Mouse (Mus musculus) embryonic stem cell, embryonic (primary cell): Measurements from ENCODE around the gene Jmjd1c.

Experiments used
- CTCF ChIA-PET, 4 experiments: fragments of 300-600 bp in 2 of 4; fragments of 350-600 bp in 2 of 4; sonication (Branson Sonifier 250); formaldehyde crosslinking; loops; one replicate each; lab custom pipeline; 2022; ENCODE audit warnings: inconsistent platforms in 2 of 4; lab: Charles Lee
- POLR2A ChIA-PET, 4 experiments: fragments of 300-600 bp in 2 of 4; fragments of 350-600 bp in 2 of 4; sonication (Branson Sonifier 250); formaldehyde crosslinking; loops; one replicate each; lab custom pipeline; 2022; ENCODE audit warnings: antibody characterized with exemption in 4 of 4, inconsistent platforms in 1 of 4; lab: Charles Lee

Gene Jmjd1c

GRCm38 (mm10) chr10:67065277-67065887 lies 30.5 kb upstream of the Jmjd1c start:
- CTCF ChIA-PET = no interaction called here
- POLR2A ChIA-PET = interaction anchor here in 3 of 4 experiments (0.6 to 1.8 kb wide), 11 partner anchors 11 to 224 kb away, joined by 3 to 5 read pairs (median 3); partner anchors contain the start of gene Reep3 (in 1 of the 3)

- POLR2A ChIA-PET = interaction anchor here in 3 of 4 experiments (0.6 to 1.8 kb wide), 11 partner anchors 10 to 201 kb away, joined by 3 to 5 read pairs (median 3); partner anchors contain the start of gene Reep3 (in 1 of the 3)
- CTCF ChIA-PET = interaction anchor here in 1 of 4 experiments (0.9 kb wide), 1 partner anchor 153 kb away, joined by 3 read pairs; no protein-coding TSS in a partner anchor
Observed at GRCm38 (mm10) chr10:67065927-67066326, 30.0 kb upstream of the Jmjd1c start.

GRCm38 (mm10) chr10:67066421-67066820 lies 29.5 kb upstream of the Jmjd1c start:
- ChIA-PET CTCF (interaction anchor here in 1 of 4 experiments (0.6 to 0.9 kb wide), 2 partner anchors 83 to 153 kb away, joined by 3 read pairs; no protein-coding TSS in a partner anchor), POLR2A (interaction anchor here (0.6 to 1.8 kb wide), 12 partner anchors 9 to 201 kb away, joined by 3 to 5 read pairs (median 3); partner anchors contain the start of gene Reep3 (in 1 of the 4))

- ChIA-PET CTCF (no interaction called here), POLR2A (interaction anchor here in 3 of 4 experiments (0.6 to 5.1 kb wide), 9 partner anchors 13 to 159 kb away, joined by 3 to 50 read pairs (median 4); no protein-coding TSS in a partner anchor)
Observed at GRCm38 (mm10) chr10:67069013-67069412, 26.9 kb upstream of the Jmjd1c start.

- CTCF ChIA-PET = interaction anchor here in 1 of 4 experiments (0.6 kb wide), 1 partner anchor 73 kb away, joined by 4 read pairs; no protein-coding TSS in a partner anchor
- POLR2A ChIA-PET = interaction anchor here (0.5 to 5.1 kb wide), 45 partner anchors 8 to 850 kb away, joined by 3 to 50 read pairs (median 4); partner anchors contain the start of gene Jmjd1c (in 2 of the 4)
Observed at GRCm38 (mm10) chr10:67071389-67071788, 24.5 kb upstream of the Jmjd1c start.

- CTCF ChIA-PET = no interaction called here
Observed at GRCm38 (mm10) chr10:67071884-67072283, 24.0 kb upstream of the Jmjd1c start.

GRCm38 (mm10) chr10:67072600-67072999 lies 23.3 kb upstream of the Jmjd1c start:
- CTCF ChIA-PET = no interaction called here
- POLR2A ChIA-PET = interaction anchor here (0.5 to 5.1 kb wide), 24 partner anchors 9 to 396 kb away, joined by 3 to 50 read pairs (median 4); no protein-coding TSS in a partner anchor

More at GRCm38 (mm10) chr10:67071884-67072283, 24.0 kb upstream of the Jmjd1c start:
- POLR2A ChIA-PET = interaction anchor here (0.5 to 5.1 kb wide), 36 partner anchors 8 to 850 kb away, joined by 3 to 50 read pairs (median 4); partner anchors contain the start of gene Jmjd1c (in 1 of the 4)

GRCm38 (mm10) chr10:67073577-67073976 lies 22.3 kb upstream of the Jmjd1c start:
- ChIA-PET CTCF (no interaction called here), POLR2A (interaction anchor here in 1 of 4 experiments (2.7 to 5.1 kb wide), 2 partner anchors 8 to 26 kb away, joined by 15 to 50 read pairs; no protein-coding TSS in a partner anchor)

- POLR2A ChIA-PET = interaction anchor here in 3 of 4 experiments (0.7 to 3.1 kb wide), 13 partner anchors 9 to 161 kb away, joined by 3 to 13 read pairs (median 4); partner anchors contain the start of gene Jmjd1c (in 1 of the 3)
- CTCF ChIA-PET = interaction anchor here in 1 of 4 experiments (0.6 kb wide), 1 partner anchor 238 kb away, joined by 3 read pairs; no protein-coding TSS in a partner anchor
Observed at GRCm38 (mm10) chr10:67075931-67076878, 19.7 kb upstream of the Jmjd1c start.

GRCm38 (mm10) chr10:67079030-67079429 lies 16.9 kb upstream of the Jmjd1c start:
- POLR2A ChIA-PET = interaction anchor here (0.5 to 12.0 kb wide), 39 partner anchors 8 to 168 kb away, joined by 3 to 354 read pairs (median 4); partner anchors contain the start of genes Jmjd1c (in 3 of the 4) and Reep3 (in 2 of the 4)
- CTCF ChIA-PET = interaction anchor here (0.6 to 1.4 kb wide), 5 partner anchors 76 to 168 kb away, joined by 3 to 5 read pairs (median 3); no protein-coding TSS in a partner anchor

GRCm38 (mm10) chr10:67081206-67082007 lies 14.5 kb upstream of the Jmjd1c start:
- CTCF ChIA-PET = interaction anchor here in 3 of 4 experiments (0.5 to 1.1 kb wide), 6 partner anchors 19 to 904 kb away, joined by 3 to 6 read pairs (median 5); no protein-coding TSS in a partner anchor
- POLR2A ChIA-PET = interaction anchor here (0.5 to 12.0 kb wide), 44 partner anchors 9 to 170 kb away, joined by 3 to 354 read pairs (median 4); partner anchors contain the start of genes Jmjd1c (in 2 of the 4) and Reep3 (in 2 of the 4)

GRCm38 (mm10) chr10:67082531-67082930 lies 13.4 kb upstream of the Jmjd1c start:
- CTCF ChIA-PET = interaction anchor here in 3 of 4 experiments (0.6 to 1.9 kb wide), 5 partner anchors 29 to 219 kb away, joined by 3 to 6 read pairs (median 4); no protein-coding TSS in a partner anchor
- POLR2A ChIA-PET = interaction anchor here (0.6 to 12.0 kb wide), 49 partner anchors 11 to 202 kb away, joined by 3 to 354 read pairs (median 6); partner anchors contain the start of genes Jmjd1c (in 3 of the 4), Reep3 (in 2 of the 4) and Nrbf2 (in 1 of the 4)

- ChIA-PET POLR2A (interaction anchor here (0.6 to 12.0 kb wide), 89 partner anchors 11 to 1059 kb away, joined by 3 to 354 read pairs (median 5); partner anchors contain the start of genes Jmjd1c (in 3 of the 4), Reep3 (in 2 of the 4), Ado (in 1 of the 4) and Nrbf2 (in 1 of the 4)), CTCF (interaction anchor here (0.7 to 1.9 kb wide), 9 partner anchors 12 to 223 kb away, joined by 3 to 7 read pairs (median 5); partner anchors contain the start of gene Jmjd1c (in 1 of the 4))
Observed at GRCm38 (mm10) chr10:67083446-67084166, 12.3 kb upstream of the Jmjd1c start.

- CTCF ChIA-PET = interaction anchor here in 2 of 4 experiments (0.5 to 0.6 kb wide), 2 partner anchors 14 to 172 kb away, joined by 3 read pairs; no protein-coding TSS in a partner anchor
- POLR2A ChIA-PET = interaction anchor here (1.1 to 12.0 kb wide), 24 partner anchors 12 to 187 kb away, joined by 3 to 354 read pairs (median 9); partner anchors contain the start of genes Jmjd1c (in 2 of the 4) and Reep3 (in 2 of the 4)
Observed at GRCm38 (mm10) chr10:67085124-67085523, 10.8 kb upstream of the Jmjd1c start.

GRCm38 (mm10) chr10:67085916-67086315 lies 10.0 kb upstream of the Jmjd1c start:
- ChIA-PET CTCF (interaction anchor here in 1 of 4 experiments (0.5 to 1.3 kb wide), 2 partner anchors 14 to 172 kb away, joined by 3 read pairs; no protein-coding TSS in a partner anchor), POLR2A (interaction anchor here in 3 of 4 experiments (0.6 to 12.0 kb wide), 17 partner anchors 11 to 174 kb away, joined by 3 to 354 read pairs (median 4); partner anchors contain the start of genes Jmjd1c (in 2 of the 3) and Reep3 (in 2 of the 3))
